Comparison of ENCODE assay signal across 9 mouse cellular contexts in the genomic region with DNA sequence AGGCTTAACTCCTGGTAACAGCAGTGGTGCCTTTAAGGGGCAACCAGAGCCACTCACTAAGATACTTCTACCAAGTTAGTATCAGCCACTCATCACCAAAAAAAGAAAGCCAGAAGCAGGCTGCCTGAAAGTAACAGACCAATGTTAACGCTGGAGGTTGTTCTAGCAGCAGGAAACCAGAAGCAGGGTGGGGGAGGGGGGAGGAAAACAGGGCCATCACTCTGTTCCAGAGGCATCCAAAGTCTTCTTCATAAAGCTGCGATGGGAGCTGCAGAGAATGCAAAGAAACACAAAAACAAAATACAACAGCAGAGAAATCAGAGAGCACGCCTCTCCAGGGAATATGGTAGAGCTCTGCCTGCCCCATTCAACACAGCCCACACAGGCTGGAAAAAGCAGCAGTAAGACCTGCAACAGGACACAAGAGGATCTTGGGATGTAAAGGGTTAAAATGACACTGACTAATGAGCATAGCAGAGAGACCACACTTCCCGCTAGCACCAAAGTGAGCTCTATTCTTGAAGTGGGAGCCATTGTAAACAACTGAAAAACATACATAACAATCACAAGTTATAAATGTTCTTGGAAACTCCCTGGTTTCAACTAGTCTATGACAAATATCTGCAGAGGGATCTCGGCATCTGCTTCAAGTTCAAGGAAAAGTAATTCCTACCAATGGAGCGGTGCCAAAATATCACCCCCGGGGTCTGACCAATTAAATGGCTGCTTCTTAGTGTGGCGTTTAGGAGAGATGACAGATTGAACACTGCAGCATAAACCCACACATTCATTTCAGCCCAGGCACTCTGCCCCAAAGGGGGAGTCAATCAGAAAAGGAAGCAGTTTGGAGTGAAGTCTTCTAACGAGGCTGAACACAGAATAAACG. TPM values are rescaled to one million over a fixed set of nuclear protein-coding genes. Genes with fewer than 3 reads are reported as not detected.
DNase-seq lines count a peak whose midpoint lies in the region; ATAC-seq lines count a peak whose summit lies in the region.
"Had no signal": no experiment of that assay in that cellular context is flagged by ENCODE, and none has a peak within 500 bp of the region (broad histone marks: within the 10 kb centered on the region; RNA-seq: fewer than 3 reads in every experiment).

No protein-coding gene starts in this region.

- H3K27ac ChIP-seq in heart, embryonic 14.5 days (replicated peaks in 1 of 2; ENCODE audit: control insufficient read depth in 1 of 2, insufficient read depth in 1 of 2, low read depth in 2 of 2, low read length in 2 of 2): no peak overlapping the region
- 0 out of 2 replicates have a peak overlapping the region, but pooled peaks have one; percentile 42 for H3K27ac ChIP-seq in midbrain, embryonic 12.5 days (replicated peaks)
- no peak overlapping the region for H3K27ac ChIP-seq in midbrain, embryonic 11.5 days (ENCODE audit: low read depth, low read length)

- no peaks in the 10 kb centered on the region for H3K27me3 ChIP-seq in heart, embryonic 14.5 days (ENCODE audit: control insufficient read depth, insufficient read depth, low read length)
- no peaks in the 10 kb centered on the region for H3K27me3 ChIP-seq in midbrain, embryonic 12.5 days
- H3K27me3 ChIP-seq in midbrain, embryonic 11.5 days (ENCODE audit: control insufficient read depth, insufficient read depth, low read length): no peaks in the 10 kb centered on the region

- no peak for ATAC-seq in heart, embryonic 14.5 days (ENCODE audit: insufficient number of reproducible peaks, insufficient read depth, low FRiP score, low read depth)
- ATAC-seq in midbrain, embryonic 12.5 days (ENCODE audit: low FRiP score, low read depth): no peak
- no peak for ATAC-seq in midbrain, embryonic 11.5 days (ENCODE audit: low FRiP score)

- DNase-seq in heart, adult 11 months: no peak
- DNase-seq in midbrain, embryonic 11.5 days (ENCODE audit: low spot score, missing footprints): no peak
- peak; percentile 15 to 34 for DNase-seq in heart, postnatal 10 days
- peak; percentile 63 for DNase-seq in retina, embryonic 14.5 days (ENCODE audit: low spot score)
- no peak for DNase-seq in left cerebral cortex, adult 18-20 months (ENCODE audit: low spot score in 2 of 2)
- no peak for DNase-seq in gastrocnemius, postnatal 14 days
- DNase-seq: kidney, postnatal 14 days had no signal

- peak overlapping the region; percentile 50 for H3K4me2 ChIP-seq in heart, embryonic 14.5 days (ENCODE audit: low read length)
- H3K4me2 ChIP-seq in midbrain, embryonic 12.5 days (replicated peaks): peak overlapping the region; percentile 22
- no peak overlapping the region for H3K4me2 ChIP-seq in midbrain, embryonic 11.5 days

- peaks cover 4 to 13% of the 10 kb centered on the region in 2 experiments for H3K4me1 ChIP-seq in heart, embryonic 14.5 days (ENCODE audit: control insufficient read depth in 2 of 2, insufficient read depth in 2 of 2, low read length in 2 of 2)
- H3K4me1 ChIP-seq in midbrain, embryonic 12.5 days: peaks cover 20% of the 10 kb centered on the region
- peaks cover 4% of the 10 kb centered on the region; the same call in 1 of the 2 replicates for H3K4me1 ChIP-seq in midbrain, embryonic 11.5 days (ENCODE audit: control insufficient read depth, insufficient read depth, low read length)

- WGBS in heart, embryonic 14.5 days: 15% methylated on average over 10 of the region's 10 CpGs
- WGBS in midbrain, embryonic 12.5 days: 40% methylated on average over 10 of the region's 10 CpGs
- 39% methylated on average over 10 of the region's 10 CpGs for WGBS in midbrain, embryonic 11.5 days

- no peaks in the 10 kb centered on the region for H3K36me3 ChIP-seq in heart, embryonic 14.5 days (ENCODE audit: control insufficient read depth, insufficient read depth, low read length)
- no peaks in the 10 kb centered on the region for H3K36me3 ChIP-seq in midbrain, embryonic 12.5 days
- no peaks in the 10 kb centered on the region for H3K36me3 ChIP-seq in midbrain, embryonic 11.5 days (ENCODE audit: control insufficient read depth, insufficient read depth, low read length)

- H3K9ac ChIP-seq in heart, embryonic 14.5 days (ENCODE audit: low read length): no peak overlapping the region
- H3K9ac ChIP-seq in midbrain, embryonic 12.5 days (replicated peaks): no peak overlapping the region
- H3K9ac ChIP-seq in midbrain, embryonic 11.5 days (ENCODE audit: low read length): no peak overlapping the region

- intact Hi-C loops in heart, postnatal 10 days (cut with DNase I): no loop called here
- intact Hi-C loops in gastrocnemius, postnatal 14 days (cut with DNase I; ENCODE audit: low total_unique reads): no loop called here

- 0 out of 4 replicates have a peak overlapping the region, but pooled peaks of 1 of the 2 experiments have one; percentile 4 for H3K4me3 ChIP-seq in heart, embryonic 14.5 days (ENCODE audit: control insufficient read depth in 1 of 2, insufficient read depth in 1 of 2, low read depth in 1 of 2, low read length in 2 of 2)
- no peak overlapping the region for H3K4me3 ChIP-seq in midbrain, embryonic 12.5 days
- H3K4me3 ChIP-seq in midbrain, embryonic 11.5 days (ENCODE audit: low read depth, low read length): no peak overlapping the region

- H3K9me3 ChIP-seq in heart, embryonic 14.5 days (ENCODE audit: control insufficient read depth, low read length): no peaks in the 10 kb centered on the region
- no peaks in the 10 kb centered on the region for H3K9me3 ChIP-seq in midbrain, embryonic 12.5 days
- H3K9me3 ChIP-seq in midbrain, embryonic 11.5 days (ENCODE audit: control insufficient read depth, low read length): no peaks in the 10 kb centered on the region

RNA-seq across cellular contexts. Expression of gene Rffl, which starts 39.8 kb away (rescaled TPM):
- polyA plus RNA-seq in heart, embryonic 14.5 days (2014; fragmentation: Nextera tagmentation; extraction: Ambion mirVana): 3.7 and 3.8 TPM in 2 replicates
- polyA plus RNA-seq in midbrain, embryonic 12.5 days (2016; fragmentation: Nextera tagmentation; extraction: Ambion mirVana): 7.9 and 8.9 TPM in 2 replicates
- 8.9 and 9.2 TPM in 2 replicates for polyA plus RNA-seq in midbrain, embryonic 11.5 days (2014; fragmentation: Nextera tagmentation; extraction: Ambion mirVana)
- 1 to 10 TPM; 4.5 to 5.7 TPM for total RNA-seq in heart, postnatal 10 days (2021)
- total RNA-seq in left cerebral cortex, adult 18-20 months (2021): 10 to 100 TPM; 11.1 to 11.2 TPM
- total RNA-seq in gastrocnemius, postnatal 14 days (2021): 1 to 10 TPM; 5.4 to 5.7 TPM

RNA-seq across cellular contexts. Expression of gene Lig3, which starts 50.3 kb away (rescaled TPM):
- polyA plus RNA-seq in heart, embryonic 14.5 days (2014; fragmentation: Nextera tagmentation; extraction: Ambion mirVana): 22.9 and 25.4 TPM in 2 replicates
- 46.1 and 52.8 TPM in 2 replicates for polyA plus RNA-seq in midbrain, embryonic 12.5 days (2016; fragmentation: Nextera tagmentation; extraction: Ambion mirVana)
- polyA plus RNA-seq in midbrain, embryonic 11.5 days (2014; fragmentation: Nextera tagmentation; extraction: Ambion mirVana): 48.2 and 52.6 TPM in 2 replicates
- total RNA-seq in heart, postnatal 10 days (2021): 10 to 100 TPM; 22.2 to 26.1 TPM
- 10 to 100 TPM; 21.0 to 21.1 TPM for total RNA-seq in left cerebral cortex, adult 18-20 months (2021)
- total RNA-seq in gastrocnemius, postnatal 14 days (2021): 10 to 100 TPM; 13.3 to 16.8 TPM

RNA-seq across cellular contexts. Expression of gene Rad51d, which starts 59.2 kb away (rescaled TPM):
- 15.0 and 15.8 TPM in 2 replicates for polyA plus RNA-seq in heart, embryonic 14.5 days (2014; fragmentation: Nextera tagmentation; extraction: Ambion mirVana)
- 12.8 and 14.1 TPM in 2 replicates for polyA plus RNA-seq in midbrain, embryonic 12.5 days (2016; fragmentation: Nextera tagmentation; extraction: Ambion mirVana)
- polyA plus RNA-seq in midbrain, embryonic 11.5 days (2014; fragmentation: Nextera tagmentation; extraction: Ambion mirVana): 13.7 and 17.4 TPM in 2 replicates
- total RNA-seq in heart, postnatal 10 days (2021): 10 to 100 TPM; 10.9 to 11.0 TPM
- 10 to 100 TPM; 17.5 to 21.0 TPM for total RNA-seq in left cerebral cortex, adult 18-20 months (2021)
- 1 to 10 TPM; 5.3 to 5.7 TPM for total RNA-seq in gastrocnemius, postnatal 14 days (2021)

Comparison
In these comparisons a context has a peak if more than half of its experiments do, and no peak if none do; other contexts are left out.
1. DNase-seq: peak in heart, postnatal 10 days (2 of 2) and retina, embryonic 14.5 days (single experiment); none in heart, adult 11 months (single experiment), midbrain, embryonic 11.5 days (single experiment), left cerebral cortex, adult 18-20 months (0 of 2) and gastrocnemius, postnatal 14 days (single experiment).